Mouse (Mus musculus): Measurements from ENCODE around the gene Acvrl1. TPM values are rescaled to one million over a fixed set of nuclear protein-coding genes. Genes with fewer than 3 reads are reported as not detected.
A peak's percentile ranks its signal among the peaks of the same experiment; 100 is the strongest.

Acvrl1 gene
- total RNA-seq, 1 experiment from 2014 or later: 15.5 TPM

DNA sequence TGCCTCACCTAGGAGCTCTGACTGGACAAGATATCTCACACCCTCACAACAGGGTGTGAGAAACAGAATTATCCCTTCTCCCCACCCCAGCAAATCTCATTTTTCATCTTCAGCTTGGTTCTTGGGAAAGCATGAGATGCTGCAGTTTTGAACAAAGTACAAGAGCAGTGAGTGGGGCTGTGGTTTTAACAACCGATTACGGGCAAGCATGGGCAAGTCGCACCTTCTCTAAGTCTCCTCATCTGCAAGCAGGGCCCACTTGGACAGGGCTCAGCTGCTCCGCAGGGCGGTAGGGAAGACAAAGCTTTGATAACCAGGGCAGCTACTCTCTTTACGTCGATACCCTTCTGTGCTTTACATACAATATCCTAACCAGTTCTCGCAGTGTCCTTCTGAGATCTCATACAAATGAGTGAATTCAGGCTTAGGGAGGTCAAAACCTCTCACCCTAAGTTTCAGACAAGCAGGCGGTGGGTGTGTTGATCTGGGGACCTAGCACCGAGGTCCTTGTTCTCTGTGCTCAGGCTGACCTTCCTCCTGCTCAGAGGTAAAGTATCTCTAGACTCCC lies 42.2 kb downstream of the Acvrl1 start:
- no peak for DNase-seq

- DNase-seq: no peak
Observed at GRCm38 (mm10) chr15:101171272-101171671, 43.0 kb downstream of the Acvrl1 start.

DNA sequence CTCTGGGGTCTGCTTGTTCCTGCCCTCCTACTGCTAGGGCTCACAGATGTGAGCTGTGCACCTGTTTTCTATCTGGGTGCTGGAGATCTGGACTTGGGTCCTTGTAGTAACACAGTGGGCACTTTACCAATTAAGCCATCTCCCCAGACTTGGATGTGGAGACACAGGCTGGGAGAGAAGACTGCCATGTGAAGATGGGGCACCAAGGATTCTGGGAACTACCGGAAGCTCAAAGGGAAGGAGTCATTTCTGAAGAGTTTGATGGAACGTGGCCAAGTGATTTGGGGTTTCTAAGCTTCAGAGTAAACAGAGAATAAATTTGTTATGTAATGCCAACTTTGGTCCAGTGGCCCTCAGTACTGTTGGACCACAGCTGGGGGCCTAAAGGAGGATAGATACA lies 43.7 kb downstream of the Acvrl1 start:
- no peak for DNase-seq

GRCm38 (mm10) chr15:101173421-101174211 lies 45.3 kb downstream of the Acvrl1 start, which contains the start of gene Acvr1b:
Gene Acvr1b, plus strand, starts transcription at chr15:101174067.
- DNase-seq: peak; percentile 93

- peak; percentile 20 for DNase-seq
Observed at GRCm38 (mm10) chr15:101174294-101175130, 46.2 kb downstream of the Acvrl1 start.

DNA sequence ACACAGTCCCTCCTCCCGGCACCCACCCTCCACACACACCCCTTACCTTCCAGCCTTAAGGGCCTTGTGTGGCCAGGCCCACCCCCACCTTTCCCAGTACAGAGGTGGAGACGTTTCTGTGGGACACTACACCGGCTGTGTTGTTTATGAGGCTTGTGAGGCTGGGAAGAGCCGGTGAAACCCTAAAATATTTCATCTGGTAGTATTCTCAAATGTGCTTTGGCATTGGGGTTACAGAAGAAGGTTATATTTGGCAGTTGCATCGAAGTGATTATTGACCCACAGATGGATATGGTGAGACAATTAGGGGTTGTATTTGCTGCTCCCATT lies 46.8 kb downstream of the Acvrl1 start:
- DNase-seq: no peak

DNA sequence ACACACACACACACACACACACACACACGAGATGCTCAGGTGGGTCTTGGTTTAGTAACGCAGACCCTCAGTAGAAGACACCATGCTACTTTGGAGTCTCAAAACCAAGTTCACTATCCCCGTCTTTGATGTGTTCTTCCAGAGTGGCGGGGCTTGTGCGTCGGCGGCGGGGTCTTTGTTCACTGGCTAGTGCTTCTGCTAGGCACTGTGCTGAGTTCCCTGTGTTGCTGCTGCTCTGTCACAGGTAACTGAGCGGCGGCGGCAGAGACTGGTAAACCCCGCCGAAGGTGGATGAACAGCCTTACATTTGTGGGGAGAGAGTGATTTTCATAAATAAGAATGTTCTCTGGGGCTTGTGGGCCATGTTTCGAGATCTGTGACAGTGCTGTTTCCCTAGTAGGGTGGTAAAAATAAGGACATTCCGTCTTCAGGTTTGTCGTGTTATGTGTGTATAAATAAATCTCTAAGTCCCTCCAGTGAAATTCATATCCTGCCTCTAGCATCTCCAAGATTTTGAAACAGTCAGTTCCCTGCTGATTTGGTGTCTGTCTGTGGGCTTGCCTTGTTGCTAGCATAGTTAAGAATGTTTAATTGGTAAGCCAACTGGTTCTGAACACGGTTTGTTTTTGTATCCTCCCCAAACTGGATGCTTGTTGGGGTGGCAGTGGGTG lies 47.4 kb downstream of the Acvrl1 start:
- no peak for DNase-seq

DNA sequence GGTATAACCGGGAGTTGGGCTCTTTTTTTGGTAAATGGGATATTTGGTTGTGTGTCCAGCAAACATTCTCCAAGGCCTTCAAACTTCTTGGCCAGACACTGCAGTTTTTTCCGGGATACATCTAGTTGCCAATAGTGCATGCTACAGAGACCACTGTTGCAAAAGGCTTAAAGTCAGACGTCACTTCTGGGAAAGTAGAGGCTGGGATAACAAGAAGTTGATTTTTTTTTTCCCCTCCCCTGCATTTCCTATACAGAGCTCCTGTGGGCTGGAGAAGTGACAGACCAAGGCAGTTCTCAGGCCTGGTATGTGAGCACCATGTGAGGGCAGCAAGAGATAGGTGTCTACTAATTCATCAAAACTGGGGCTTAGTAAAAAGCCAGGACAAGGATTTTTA lies 48.0 kb downstream of the Acvrl1 start:
- no peak for DNase-seq

DNA sequence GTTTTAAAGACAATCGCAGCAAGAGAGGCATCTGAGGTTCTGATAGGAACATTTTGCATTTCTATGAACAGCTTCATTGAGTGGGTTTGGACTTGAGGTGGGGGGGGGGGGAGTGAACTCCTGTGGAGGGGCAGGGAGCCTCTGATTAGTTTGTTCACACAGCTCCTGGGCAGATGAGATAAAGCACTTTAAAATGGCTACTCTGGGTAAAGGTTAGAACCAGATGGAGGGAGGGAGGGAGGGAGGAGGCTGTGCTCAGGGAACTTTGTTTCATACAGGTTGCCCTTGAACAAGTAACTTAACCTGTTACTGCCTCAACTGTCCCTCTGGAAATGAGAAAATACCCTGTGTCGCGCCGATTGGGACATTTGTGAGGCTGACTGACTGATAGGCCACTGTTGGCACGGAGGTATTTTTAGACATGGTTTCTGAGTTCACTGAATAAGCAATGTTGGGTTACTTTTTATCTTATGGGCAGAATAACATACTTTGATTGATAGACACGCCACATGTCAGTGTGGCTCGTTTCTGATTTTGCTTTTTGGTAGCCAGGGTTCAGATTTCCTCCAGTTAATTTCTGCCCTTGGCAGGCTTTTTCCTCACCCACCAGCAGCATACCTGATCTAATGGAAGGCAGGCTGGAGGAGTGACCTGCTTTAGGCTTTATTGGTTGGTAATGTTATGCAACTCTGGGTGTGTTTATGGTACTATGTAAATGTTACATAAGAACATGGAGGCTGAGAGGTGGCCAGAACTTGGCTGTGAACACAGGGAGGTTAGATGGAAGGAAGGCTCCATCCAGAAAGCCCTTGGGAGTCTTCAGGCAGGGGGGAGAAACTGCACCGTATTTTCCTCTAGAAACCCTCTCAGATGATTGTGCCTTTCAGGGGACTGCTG lies 48.7 kb downstream of the Acvrl1 start:
- DNase-seq: no peak

- DNase-seq: no peak
Observed at GRCm38 (mm10) chr15:101180363-101181105, 52.2 kb downstream of the Acvrl1 start.

GRCm38 (mm10) chr15:101181106-101181466 lies 52.8 kb downstream of the Acvrl1 start:
- DNase-seq: no peak

- DNase-seq: no peak
Observed at GRCm38 (mm10) chr15:101181500-101181899, 53.2 kb downstream of the Acvrl1 start.

- DNase-seq: no peak
Observed at GRCm38 (mm10) chr15:101182676-101183075, 54.4 kb downstream of the Acvrl1 start.

DNA sequence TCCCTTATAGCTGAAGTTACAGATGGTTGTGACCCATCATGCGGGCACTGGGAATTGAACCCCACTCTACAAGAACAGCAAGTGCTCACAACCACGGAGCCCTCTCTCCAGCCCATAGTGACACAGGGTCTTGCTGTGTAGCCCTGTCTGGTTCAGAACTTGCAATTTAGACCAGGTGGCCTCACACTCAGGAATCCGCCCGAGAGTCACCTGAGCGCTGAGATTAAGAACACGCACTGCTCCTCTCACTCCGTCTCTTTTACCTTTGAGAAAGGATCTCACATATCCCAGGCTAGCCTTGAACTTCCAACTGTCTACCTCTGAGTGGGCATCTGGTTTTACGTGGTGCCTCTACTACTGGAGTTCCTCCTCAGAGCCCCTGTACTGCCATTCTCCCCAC lies 56.0 kb downstream of the Acvrl1 start:
- no peak for DNase-seq

GRCm38 (mm10) chr15:101185549-101185948 lies 57.2 kb downstream of the Acvrl1 start:
- DNase-seq: no peak

DNA sequence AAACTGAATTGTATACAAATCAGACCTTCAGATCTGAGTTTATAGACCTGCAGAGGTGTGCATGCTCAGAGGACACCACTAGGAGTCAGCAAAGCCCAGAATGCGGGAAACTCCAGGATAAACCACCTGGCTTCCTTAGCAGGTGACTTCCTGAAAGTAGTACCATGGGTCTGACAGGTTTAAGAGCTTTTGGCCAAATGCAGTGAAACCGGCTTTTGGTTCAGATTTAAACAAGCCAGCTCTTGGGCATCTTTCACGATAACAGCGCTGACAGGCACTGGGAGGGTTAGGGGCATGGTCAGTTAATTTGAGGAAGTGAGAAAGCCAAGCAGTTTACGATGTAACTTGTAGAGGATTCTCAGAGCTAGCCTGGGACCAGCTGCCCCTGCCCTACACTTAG lies 59.6 kb downstream of the Acvrl1 start:
- no peak for DNase-seq

GRCm38 (mm10) chr15:101189981-101190761 lies 61.8 kb downstream of the Acvrl1 start:
- DNase-seq: no peak

DNA sequence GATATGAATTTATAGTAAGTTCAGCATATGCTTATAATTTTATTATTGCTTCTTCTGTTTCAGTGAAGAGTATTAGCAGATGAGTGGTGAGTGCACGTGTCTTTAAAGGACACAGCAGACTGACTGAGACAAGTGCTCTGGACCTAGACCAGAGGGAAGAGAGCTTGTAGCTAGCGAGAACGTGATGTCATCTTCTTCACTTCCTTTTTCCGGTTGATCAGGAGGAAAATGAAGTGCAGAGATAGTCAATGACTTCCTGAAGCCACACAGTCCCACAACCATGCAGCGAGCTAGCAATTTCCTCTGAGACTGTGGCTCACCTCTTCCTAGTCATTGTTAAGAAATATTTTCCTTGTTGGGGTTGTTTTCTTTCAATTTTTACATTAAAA lies 62.4 kb downstream of the Acvrl1 start:
- no peak for DNase-seq

GRCm38 (mm10) chr15:101191459-101192259 lies 63.3 kb downstream of the Acvrl1 start:
- DNase-seq: peak; percentile 60
